Mouse (Mus musculus) CH12.LX (cell line): Measurements from ENCODE around the gene Atxn2l. TPM values are rescaled to one million over a fixed set of nuclear protein-coding genes. Genes with fewer than 3 reads are reported as not detected.

ENCODE experiments used
- DNase-seq: peaks from one replicate; pipeline ENCODE4 v3.0.0-alpha.2; 2013; ENCODE audit errors: extremely low read depth
- H3K27ac ChIP-seq: 2 replicates; pipeline ENCODE4 v1.5.1; 2012; ENCODE audit warnings: low read depth, mild to moderate bottlenecking, control low read depth, moderate library complexity; ENCODE audit not compliant: insufficient read depth
- H3K27me3 ChIP-seq: replicated peaks from 2 replicates; pipeline ENCODE3; 2012; ENCODE audit warnings: inconsistent platforms
- H3K36me3 ChIP-seq, 2 experiments: replicated peaks in 1 of 2; 2 replicates each; pipeline versions ENCODE3 to v1.6.1; 2012; ENCODE audit warnings: inconsistent platforms in 1 of 2, low read length in 1 of 2, mild to moderate bottlenecking in 1 of 2, mixed read lengths in 1 of 2, moderate library complexity in 1 of 2; ENCODE audit not compliant: control insufficient read depth in 1 of 2, insufficient read depth in 1 of 2
- H3K4me1 ChIP-seq, 2 experiments: 2 replicates each; pipeline ENCODE4 v1.6.1; 2012; ENCODE audit warnings: inconsistent platforms in 1 of 2, moderate library complexity in 1 of 2; ENCODE audit not compliant: insufficient read depth in 2 of 2, control insufficient read depth in 1 of 2
- H3K4me2 ChIP-seq: 2 replicates; pipeline ENCODE4 v1.6.1; 2012; ENCODE audit warnings: low read depth, mild to moderate bottlenecking, control low read depth; ENCODE audit not compliant: poor library complexity, insufficient read depth, severe bottlenecking
- H3K4me3 ChIP-seq, 3 experiments: fragments of 150-350 bp in 1 of 3; sonication (generic) in 1 of 3; replicated peaks in 1 of 3; 2 replicates each; pipeline versions ENCODE3 to v1.5.1; 2011 to 2012; ENCODE audit warnings: low read depth in 2 of 3, low read length in 2 of 3, mild to moderate bottlenecking in 2 of 3, moderate library complexity in 2 of 3, control low read depth in 1 of 3, improper control_type of control experiment in 1 of 3, inconsistent platforms in 1 of 3, mixed read lengths in 1 of 3; ENCODE audit not compliant: poor library complexity in 1 of 3
- H3K79me2 ChIP-seq: replicated peaks from 2 replicates; pipeline ENCODE4 v1.6.1; 2012; ENCODE audit warnings: mild to moderate bottlenecking, moderate library complexity; ENCODE audit not compliant: control insufficient read depth, poor library complexity, insufficient read depth, severe bottlenecking; ENCODE audit errors: extremely low read depth
- H3K9ac ChIP-seq: 2 replicates; pipeline ENCODE4 v1.6.1; 2012; ENCODE audit warnings: low read depth, mild to moderate bottlenecking, control low read depth, moderate library complexity; ENCODE audit not compliant: insufficient read depth
- H3K9me3 ChIP-seq: replicated peaks from 2 replicates; pipeline ENCODE3; 2012; ENCODE audit warnings: low read length, inconsistent platforms, mixed read lengths
- BHLHE40 ChIP-seq: IDR thresholded peaks from 2 replicates; pipeline ENCODE4 v1.6.1; 2011; ENCODE audit warnings: mild to moderate bottlenecking, low read depth, low read length, improper control_type of control experiment
- CHD1 ChIP-seq: IDR thresholded peaks from 2 replicates; pipeline ENCODE4 v1.6.1; 2012; ENCODE audit warnings: low read depth, low read length, improper control_type of control experiment, inconsistent platforms
- E2F4 ChIP-seq: IDR thresholded peaks from 2 replicates; pipeline ENCODE4 v1.6.1; 2011; ENCODE audit warnings: low read depth, low read length, improper control_type of control experiment; ENCODE audit not compliant: insufficient replicate concordance
- ELF1 ChIP-seq: IDR thresholded peaks from 2 replicates; pipeline ENCODE4 v1.6.1; 2014; ENCODE audit warnings: low read depth, mild to moderate bottlenecking, inconsistent platforms, low read length, improper control_type of control experiment
- IRF4 ChIP-seq: IDR thresholded peaks from 2 replicates; pipeline ENCODE4 v1.6.1; 2014; ENCODE audit warnings: low read depth, mild to moderate bottlenecking, inconsistent platforms, low read length, improper control_type of control experiment
- JUN ChIP-seq: IDR thresholded peaks from 2 replicates; pipeline ENCODE4 v1.6.1; 2011; ENCODE audit warnings: low read depth, mild to moderate bottlenecking, low read length, improper control_type of control experiment, moderate library complexity; ENCODE audit not compliant: insufficient read depth
- KAT2A ChIP-seq: IDR thresholded peaks from 2 replicates; pipeline ENCODE4 v1.6.1; 2012; ENCODE audit warnings: low read length, improper control_type of control experiment, inconsistent platforms; ENCODE audit not compliant: insufficient replicate concordance
- MAX ChIP-seq: IDR thresholded peaks from 2 replicates; pipeline ENCODE4 v1.6.1; 2011; ENCODE audit warnings: low read length, improper control_type of control experiment
- MXI1 ChIP-seq: IDR thresholded peaks from 2 replicates; pipeline ENCODE4 v1.6.1; 2011; ENCODE audit warnings: mild to moderate bottlenecking, low read depth, low read length, improper control_type of control experiment
- NRF1 ChIP-seq: IDR thresholded peaks from 2 replicates; pipeline ENCODE4 v1.6.1; 2014; ENCODE audit warnings: low read depth, mild to moderate bottlenecking, inconsistent platforms, low read length, improper control_type of control experiment, moderate library complexity
- RAD21 ChIP-seq: IDR thresholded peaks from 2 replicates; pipeline ENCODE4 v1.6.1; 2011; ENCODE audit warnings: low read depth, mild to moderate bottlenecking, low read length, improper control_type of control experiment, moderate library complexity
- SIN3A ChIP-seq: IDR thresholded peaks from 2 replicates; pipeline ENCODE4 v1.6.1; 2012; ENCODE audit warnings: low read length, improper control_type of control experiment, inconsistent platforms
- SMC3 ChIP-seq: IDR thresholded peaks from 2 replicates; pipeline ENCODE4 v1.6.1; 2011; ENCODE audit warnings: low read depth, low read length, improper control_type of control experiment
- TBP ChIP-seq: conservative IDR thresholded peaks from 2 replicates; pipeline ENCODE4 v1.6.1; 2011; ENCODE audit warnings: low read depth, low read length, improper control_type of control experiment
- UBTF ChIP-seq: IDR thresholded peaks from 2 replicates; pipeline ENCODE4 v1.6.1; 2012; ENCODE audit warnings: low read depth, mild to moderate bottlenecking, inconsistent platforms, low read length, improper control_type of control experiment, moderate library complexity
- USF1 ChIP-seq: IDR thresholded peaks from 2 replicates; pipeline ENCODE4 v1.6.1; 2014; ENCODE audit warnings: low read depth, mild to moderate bottlenecking, inconsistent platforms, low read length, improper control_type of control experiment
- USF2 ChIP-seq: conservative IDR thresholded peaks from 2 replicates; pipeline ENCODE4 v1.6.1; 2011; ENCODE audit warnings: low read depth, low read length, improper control_type of control experiment
- ZC3H11A ChIP-seq: IDR thresholded peaks from 2 replicates; pipeline ENCODE4 v1.6.1; 2012; ENCODE audit warnings: low read depth, mild to moderate bottlenecking, inconsistent platforms, low read length, improper control_type of control experiment
- dilution Hi-C: fragments of 300-500 bp; cut with MboI; formaldehyde crosslinking; loops from 2 replicates; pipeline ENCODE4 v1.14.3; 2020; ENCODE audit warnings: low sequenced_read_pairs; ENCODE audit not compliant: extremely low pct_unique_long_range_greater_than_20kb, extremely low pct_ligation_motif_present
- in situ Hi-C: fragments of 300-500 bp; cut with MboI; formaldehyde crosslinking; loops from 3 replicates; pipeline ENCODE4 v1.14.3; 2019; ENCODE audit warnings: low sequenced_read_pairs, low pct_ligation_motif_present, low pct_unique_long_range_greater_than_20kb, mixed read lengths
- polyA plus RNA-seq: library from polyadenylated mRNA; unstranded; fragments of >175 nt; gene quantifications from 2 replicates; pipeline ENCODE4 v1.2.1, GENCODE M21; 2012; ENCODE audit warnings: low read depth; ENCODE audit not compliant: insufficient read length
- total RNA-seq, 2 experiments: library from RNA; depleted of rRNA; stranded (reverse); fragments of 300-350 nt in 1 of 2; fragments of >200 nt in 1 of 2; gene quantifications; 2 replicates each; pipeline ENCODE4 v1.2.3; 2012 to 2014

Atxn2l gene
- total and polyA plus RNA-seq, 3 experiments: 16.5 to 122 (median 64.2) TPM

DNA sequence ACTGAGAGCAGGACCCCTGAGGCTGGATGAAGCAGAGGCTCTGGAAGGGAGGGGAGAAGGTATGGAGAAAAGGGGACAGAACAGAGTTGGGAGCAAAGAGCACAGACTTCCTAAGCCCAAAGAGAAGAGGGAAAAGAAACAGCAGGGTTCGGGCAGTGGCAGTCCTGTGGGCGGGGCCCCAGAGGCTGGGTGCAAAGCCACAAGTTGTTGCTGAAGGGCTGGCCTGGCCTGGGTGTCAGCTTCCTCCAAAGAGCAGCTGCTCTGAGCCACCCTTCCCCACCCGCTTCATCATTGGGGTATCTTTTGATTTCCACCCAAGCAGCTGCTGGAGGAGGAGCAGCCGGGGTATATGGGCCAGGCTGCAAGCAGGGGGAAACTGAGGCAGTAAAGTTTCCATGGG lies 39.1 kb downstream of the Atxn2l start:
- in situ Hi-C loops: no loop called here
- peaks cover 28 to 44% of the 10 kb centered on the region in 2 experiments for H3K36me3 ChIP-seq
- no peaks in the 10 kb centered on the region for H3K27me3 ChIP-seq
- no peak overlapping the region for H3K4me3 ChIP-seq
- dilution Hi-C loops: no loop called here
- H3K9me3 ChIP-seq: no peaks in the 10 kb centered on the region
- no peak overlapping the region for H3K4me2 ChIP-seq
- DNase-seq: no peak
- H3K4me1 ChIP-seq: peaks cover 9 to 84% of the 10 kb centered on the region in 2 experiments
- no peak overlapping the region for H3K9ac ChIP-seq
- TF ChIP-seq BHLHE40: no peak
- no peak for TF ChIP-seq IRF4
- no peak for TF ChIP-seq MXI1
- no peak for TF ChIP-seq NRF1
- TF ChIP-seq SIN3A: no peak
- TF ChIP-seq JUN: no peak
- no peak for TF ChIP-seq KAT2A
- no peak for TF ChIP-seq USF2
- no peak for TF ChIP-seq ELF1
- no peak for TF ChIP-seq USF1
- no peak for TF ChIP-seq ZC3H11A
- H3K27ac ChIP-seq: no peak overlapping the region
- H3K79me2 ChIP-seq: no peaks in the 10 kb centered on the region

- peaks cover 22 to 38% of the 10 kb centered on the region in 2 experiments for H3K36me3 ChIP-seq
- no peak overlapping the region for H3K4me2 ChIP-seq
- dilution Hi-C loops (no loop called here), in situ Hi-C loops (no loop called here)
- H3K79me2 ChIP-seq: no peaks in the 10 kb centered on the region
- no peak overlapping the region for H3K4me3 ChIP-seq
- TF ChIP-seq RAD21 (no peak), SMC3 (no peak), CHD1 (no peak), TBP (no peak), E2F4 (no peak), UBTF (no peak), MAX (no peak), IRF4 (no peak), USF2 (no peak)
- H3K27me3 ChIP-seq: no peaks in the 10 kb centered on the region
- H3K27ac ChIP-seq: no peak overlapping the region
- no peak for DNase-seq
- H3K4me1 ChIP-seq: peaks cover 9 to 78% of the 10 kb centered on the region in 2 experiments
- H3K9ac ChIP-seq: no peak overlapping the region
- H3K9me3 ChIP-seq: no peaks in the 10 kb centered on the region
Observed at GRCm38 (mm10) chr7:126463547-126463946, 39.7 kb downstream of the Atxn2l start.
